Mouse (Mus musculus) cerebellum, adult 2 months (tissue): ENCODE results near the gene Smim24. TPM values are rescaled to one million over a fixed set of nuclear protein-coding genes. Genes with fewer than 3 reads are reported as not detected.

Source experiments
- DNase-seq, 2 experiments: peaks; one replicate each; pipeline ENCODE4 v3.0.0; 2021
- H3K27ac ChIP-seq: fragments of 200-500 bp; 2 replicates; pipeline ENCODE4 v1.5.1; 2012; ENCODE audit warnings: low read length, control low read depth, inconsistent platforms; ENCODE audit not compliant: insufficient read depth
- H3K27me3 ChIP-seq: fragments of 200-500 bp; 2 replicates; pipeline ENCODE4 v1.6.1; 2012; ENCODE audit warnings: inconsistent platforms, mild to moderate bottlenecking, low read length, moderate library complexity; ENCODE audit not compliant: control insufficient read depth, insufficient read depth
- H3K4me1 ChIP-seq: fragments of 200-500 bp; 2 replicates; pipeline ENCODE4 v1.6.1; 2011; ENCODE audit warnings: low read length; ENCODE audit not compliant: control insufficient read depth, insufficient read depth
- H3K4me3 ChIP-seq: fragments of 200-500 bp; replicated peaks from 2 replicates; pipeline ENCODE3; 2011; ENCODE audit warnings: mild to moderate bottlenecking, low read depth, low read length, control low read depth; ENCODE audit not compliant: insufficient read depth
- CTCF ChIP-seq: fragments of 200-500 bp; IDR thresholded peaks from 2 replicates; pipeline ENCODE4 v1.5.1; 2011; ENCODE audit warnings: low read depth, mild to moderate bottlenecking, control low read depth, low read length, moderate library complexity, borderline replicate concordance; ENCODE audit not compliant: insufficient read depth
- POLR2A ChIP-seq: fragments of 200-500 bp; IDR thresholded peaks from 2 replicates; pipeline ENCODE4 v1.6.1; 2011; ENCODE audit warnings: low read length, control low read depth, borderline replicate concordance; ENCODE audit not compliant: insufficient read depth
- WGBS: fragments of 180-500 bp; shearing (Covaris S2); methylation state at CpG from one replicate; pipeline ENCODE4 v1.1.7; 2018; 5-methylcytosine and 5-hydroxymethylcytosine counted together
- polyA plus RNA-seq: library from polyadenylated mRNA; depleted of rRNA; stranded (reverse); fragments of >200 nt; gene quantifications from 2 replicates; pipeline ENCODE4 v1.2.3, GENCODE M21; 2012

Gene Smim24
- polyA plus RNA-seq, 1 experiment, result 1.2 TPM

DNA sequence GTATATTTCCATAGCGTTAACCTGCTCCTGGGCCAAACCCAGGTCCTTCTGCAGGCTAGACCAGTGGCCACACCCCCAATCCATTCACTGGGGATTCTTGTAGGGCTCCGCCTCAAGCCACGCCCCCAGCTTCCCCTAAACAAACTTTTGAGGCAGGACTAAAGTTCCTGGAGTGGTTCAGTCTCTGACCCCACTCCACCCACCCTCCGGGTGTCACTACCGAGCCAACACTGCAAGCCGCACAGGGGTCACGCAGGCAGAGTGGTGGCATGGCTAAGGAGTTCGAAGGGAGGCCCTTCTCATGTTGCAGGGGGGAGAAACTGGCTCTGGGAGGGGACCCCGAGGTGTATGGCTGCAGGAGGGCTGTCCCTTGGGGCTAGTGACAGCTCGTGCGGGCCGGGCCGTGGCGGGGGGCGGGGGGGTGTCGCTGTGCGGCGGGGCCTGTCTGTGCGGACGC lies 36.8 kb downstream of the Smim24 start:
- Histone ChIP-seq H3K27me3 (no peaks in the 10 kb centered on the region), H3K4me3 (peak overlapping the region; percentile 83), H3K4me1 (peaks cover 43% of the 10 kb centered on the region), H3K27ac (peak overlapping the region; percentile 79; the same call in 1 of the 2 replicates)
- WGBS, result under 1% methylated on average over 20 of the region's 20 CpGs
- TF ChIP-seq POLR2A (no peak), CTCF (no peak)
- DNase-seq, result peak; percentile 72 to 76

DNA sequence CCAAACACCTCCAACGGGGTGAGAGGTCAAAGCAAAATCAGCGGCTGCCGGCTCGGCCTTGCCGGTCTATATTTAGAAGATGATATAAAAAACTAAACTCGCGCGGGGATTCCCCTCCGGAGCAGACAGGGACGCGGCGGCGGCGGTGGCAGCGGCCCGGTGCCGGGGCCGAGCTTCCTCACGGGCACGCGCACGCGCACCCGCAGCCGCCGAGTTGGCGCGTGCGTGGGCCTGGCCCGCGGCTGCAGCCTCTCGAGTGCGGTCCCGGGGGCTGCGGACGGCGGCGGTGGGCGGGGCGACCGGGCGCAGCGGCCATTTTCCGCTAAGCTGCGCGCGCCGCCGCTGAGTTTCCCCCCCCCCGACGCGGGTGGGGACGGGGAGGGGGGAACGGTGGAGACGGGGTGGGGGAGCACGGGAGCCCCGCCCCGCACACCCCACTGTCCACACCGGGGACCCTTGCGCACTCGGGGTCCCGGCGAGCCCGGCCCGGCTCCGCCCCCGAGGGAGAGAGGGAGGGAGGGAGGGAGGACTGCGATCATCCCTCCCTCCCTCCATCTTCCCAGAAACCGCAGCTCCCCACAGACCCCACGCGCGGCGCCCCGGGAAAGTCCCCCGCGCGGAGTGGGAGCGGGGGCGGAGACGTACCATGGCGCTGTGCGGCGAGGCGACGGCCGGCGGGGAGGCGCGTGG lies 37.4 kb downstream of the Smim24 start:
- DNase-seq, result peak; percentile 87 to 89
- H3K4me1 ChIP-seq, result peaks cover 49% of the 10 kb centered on the region
- peak overlapping the region; percentile 83 for H3K4me3 ChIP-seq
- 2% methylated on average over 45 of the region's 89 CpGs for WGBS
- no peaks in the 10 kb centered on the region for H3K27me3 ChIP-seq
- no peak for TF ChIP-seq CTCF
- peak; percentile 19; the same call in 1 of the 2 replicates for TF ChIP-seq POLR2A
- peak overlapping the region; percentile 91 for H3K27ac ChIP-seq

DNA sequence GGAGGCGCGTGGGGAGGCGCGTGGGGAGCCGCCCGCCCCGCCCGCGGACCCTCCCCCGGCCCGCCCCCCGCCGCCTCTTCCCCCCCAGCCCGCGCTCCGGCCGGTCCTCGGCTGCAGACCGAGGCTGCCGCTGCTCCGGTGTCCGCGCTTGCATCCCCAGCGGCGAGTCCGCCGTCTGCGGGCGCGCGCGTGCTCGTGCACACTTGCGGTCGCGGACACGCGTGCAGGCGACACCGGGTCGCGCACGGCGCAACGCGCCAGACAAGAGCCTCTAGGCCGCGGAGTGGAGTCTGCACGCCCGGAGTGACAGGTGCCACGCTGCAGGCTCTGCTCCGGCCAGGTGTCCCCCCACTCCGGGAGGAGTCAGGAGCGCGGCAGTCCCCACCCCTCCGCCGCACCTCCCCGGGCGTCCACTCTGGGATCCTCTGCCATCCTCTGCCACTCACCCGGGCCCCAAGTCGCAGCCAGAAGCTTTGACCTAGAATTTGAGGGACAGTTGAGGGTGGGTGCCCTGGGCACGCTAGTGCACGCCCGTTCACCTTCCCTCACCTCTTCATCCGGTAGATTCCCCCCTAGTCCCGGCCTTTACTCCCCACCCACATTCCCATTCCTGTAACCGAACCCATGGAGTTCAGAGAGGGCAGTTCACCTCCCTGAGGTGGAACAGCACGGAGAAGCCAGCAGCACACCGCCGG lies 38.1 kb downstream of the Smim24 start:
- no peaks in the 10 kb centered on the region for H3K27me3 ChIP-seq
- peaks cover 56% of the 10 kb centered on the region for H3K4me1 ChIP-seq
- H3K4me3 ChIP-seq, result peak overlapping the region; percentile 83
- peak; percentile 89 to 90 for DNase-seq
- WGBS, result under 1% methylated on average over 67 of the region's 70 CpGs
- TF ChIP-seq POLR2A (peak; percentile 72), CTCF (no peak)
- peak overlapping the region; percentile 91 for H3K27ac ChIP-seq

DNA sequence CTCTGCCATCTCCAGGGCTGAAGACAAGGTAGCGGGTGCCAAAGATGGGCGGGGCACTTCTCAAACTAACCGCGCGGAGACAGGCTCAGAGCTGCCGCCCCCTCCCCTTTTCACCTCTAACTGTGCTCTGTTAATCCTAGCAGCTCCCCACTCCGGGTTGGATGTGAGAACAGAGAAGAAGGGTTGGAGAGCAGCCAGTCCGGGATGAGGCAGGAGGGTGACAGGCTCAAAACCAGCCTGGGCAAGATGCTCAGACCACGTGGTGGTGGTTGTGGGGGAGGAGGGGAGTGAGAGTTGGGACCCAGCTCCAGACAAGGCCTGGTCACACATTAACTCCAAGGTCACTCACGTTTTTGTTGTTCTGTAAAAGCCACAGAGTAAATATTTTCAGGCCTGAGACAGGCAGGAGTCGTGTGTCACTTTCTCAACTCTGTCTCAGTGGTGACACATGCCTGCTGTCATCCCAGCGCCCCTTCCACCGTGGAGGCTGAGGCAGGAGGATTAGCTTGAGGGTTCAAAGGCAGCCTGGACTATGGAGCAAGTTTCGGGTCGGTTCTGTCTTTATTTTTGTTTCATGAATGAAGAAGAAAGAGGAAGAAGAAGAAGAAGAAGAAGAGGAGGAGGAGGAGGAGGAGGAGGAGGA lies 38.8 kb downstream of the Smim24 start:
- peak in 1 of 2 experiments; percentile 70 for DNase-seq
- no peaks in the 10 kb centered on the region for H3K27me3 ChIP-seq
- TF ChIP-seq CTCF (no peak), POLR2A (no peak)
- H3K4me3 ChIP-seq, result peak overlapping the region; percentile 83
- peak overlapping the region; percentile 72 for H3K27ac ChIP-seq
- WGBS, result 17% methylated on average over 15 of the region's 15 CpGs
- peaks cover 57% of the 10 kb centered on the region for H3K4me1 ChIP-seq

DNA sequence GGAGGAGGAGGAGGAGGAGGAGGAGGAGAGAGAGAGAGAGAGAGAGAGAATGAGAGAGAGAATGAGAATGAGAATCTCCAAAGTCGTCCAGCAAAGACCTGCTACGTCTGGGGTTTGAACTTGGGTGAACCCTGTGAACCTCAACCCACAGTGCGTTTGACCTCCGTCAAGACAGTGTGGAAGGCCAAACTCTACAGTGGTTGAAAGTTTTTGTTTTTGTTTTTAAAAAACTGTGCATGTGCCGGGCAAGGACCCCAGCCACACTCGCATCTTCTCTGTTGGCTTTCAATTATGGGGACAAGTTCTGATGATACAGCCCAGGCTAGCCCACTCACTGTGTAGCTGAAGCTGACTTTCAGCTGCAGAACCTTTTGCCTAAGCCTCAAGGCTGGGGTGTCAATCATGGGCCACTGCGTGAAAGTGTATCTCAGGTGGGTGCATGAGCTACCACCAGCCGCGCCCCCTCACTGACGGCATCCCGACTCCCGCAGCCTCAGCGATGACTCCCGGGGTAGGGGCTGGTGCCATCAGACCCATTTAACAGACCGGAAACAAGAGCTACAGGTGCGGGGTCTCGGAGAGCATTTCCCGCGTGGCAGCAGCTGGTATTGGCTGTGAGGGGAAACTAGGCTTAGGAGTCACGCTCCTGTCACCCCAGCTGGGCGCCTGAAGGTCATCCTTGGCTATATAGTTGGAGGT lies 39.5 kb downstream of the Smim24 start:
- Histone ChIP-seq H3K4me1 (peaks cover 55% of the 10 kb centered on the region), H3K27ac (peak overlapping the region; percentile 16; the same call in 1 of the 2 replicates), H3K27me3 (no peaks in the 10 kb centered on the region), H3K4me3 (peak overlapping the region; percentile 53)
- 42% methylated on average over 21 of the region's 21 CpGs for WGBS
- TF ChIP-seq POLR2A (no peak), CTCF (no peak)
- DNase-seq, result no peak

DNA sequence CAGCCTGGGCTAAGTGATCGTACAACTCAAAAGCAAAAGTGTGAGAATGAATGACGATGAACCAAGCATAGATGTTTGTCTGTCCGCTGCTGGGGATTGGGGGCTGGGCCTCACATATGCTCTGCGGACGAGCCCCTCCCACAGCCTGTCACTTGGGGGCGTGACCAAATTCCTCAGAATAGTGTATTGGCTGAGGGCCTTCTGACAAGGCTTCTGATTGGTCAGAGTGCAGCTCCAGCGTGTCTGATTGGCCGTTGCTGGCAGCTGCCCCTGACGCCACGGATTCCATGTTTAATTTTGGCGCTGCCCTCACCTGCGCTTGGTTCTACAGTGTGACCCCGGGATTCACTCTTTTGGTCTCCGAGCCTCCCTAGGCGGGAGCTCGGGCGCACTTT lies 40.0 kb downstream of the Smim24 start:
- Histone ChIP-seq H3K4me3 (peak overlapping the region; percentile 53), H3K27me3 (no peaks in the 10 kb centered on the region), H3K27ac (peak overlapping the region; percentile 74), H3K4me1 (peaks cover 52% of the 10 kb centered on the region)
- under 1% methylated on average over 17 of the region's 17 CpGs for WGBS
- TF ChIP-seq POLR2A (peak; percentile 32; the same call in 1 of the 2 replicates), CTCF (no peak)
- DNase-seq, result peak; percentile 93 to 98
